Mouse (Mus musculus) testis, adult 2 months (tissue): ENCODE data around the gene Oas2.

ENCODE experiments used
- CTCF ChIP-seq: fragments of 200-500 bp; IDR thresholded peaks from 2 replicates; pipeline ENCODE4 v1.5.1; 2012; ENCODE audit warnings: low read depth, mild to moderate bottlenecking, inconsistent platforms, low read length, moderate library complexity; ENCODE audit not compliant: control insufficient read depth, insufficient read depth, insufficient replicate concordance
- POLR2A ChIP-seq: fragments of 200-500 bp; IDR thresholded peaks from 2 replicates; pipeline ENCODE4 v1.6.1; 2012; ENCODE audit warnings: low read depth, mild to moderate bottlenecking, inconsistent platforms, low read length, moderate library complexity; ENCODE audit not compliant: control insufficient read depth

- TF ChIP-seq CTCF (no peak), POLR2A (no peak)
Measured at GRCm38 (mm10) chr5:120706541-120706940, 43.1 kb downstream of the Oas2 start.
